Mouse (Mus musculus) kidney, postnatal 25 days (tissue): Measurements from ENCODE around the gene Myo10.

ENCODE experiments used
- DNase-seq, 2 experiments: peaks; one replicate each; pipeline ENCODE4 v3.0.0; 2021; ENCODE audit warnings: mixed read lengths in 2 of 2

The Myo10 gene

DNA sequence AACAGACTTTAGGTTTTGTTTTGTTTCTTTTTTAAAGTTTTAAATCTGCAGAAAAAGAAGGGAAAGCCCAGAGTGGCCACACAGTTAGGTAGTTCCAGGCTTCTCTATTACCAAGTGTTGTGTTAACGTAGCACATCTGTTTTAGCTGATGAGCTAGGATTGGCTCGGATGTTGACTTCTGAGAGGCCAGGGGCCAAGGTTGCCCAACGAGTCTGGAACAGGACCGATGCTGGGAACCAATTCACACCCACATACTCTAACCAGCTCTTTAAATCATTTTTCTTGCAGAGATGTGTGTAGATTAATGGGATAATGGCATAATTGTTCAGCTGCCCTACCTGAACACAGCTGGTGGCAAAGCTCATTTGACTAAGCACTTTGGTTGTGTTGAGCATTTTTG lies 1.8 kb upstream of the Myo10 start:
- DNase-seq = no peak

GRCm38 (mm10) chr15:25621351-25622199 lies 750 bp upstream of the Myo10 start:
- DNase-seq = no peak

GRCm38 (mm10) chr15:25622867-25623471 lies 644 bp downstream of the Myo10 start:
- DNase-seq = peak; percentile 68 to 81

DNA sequence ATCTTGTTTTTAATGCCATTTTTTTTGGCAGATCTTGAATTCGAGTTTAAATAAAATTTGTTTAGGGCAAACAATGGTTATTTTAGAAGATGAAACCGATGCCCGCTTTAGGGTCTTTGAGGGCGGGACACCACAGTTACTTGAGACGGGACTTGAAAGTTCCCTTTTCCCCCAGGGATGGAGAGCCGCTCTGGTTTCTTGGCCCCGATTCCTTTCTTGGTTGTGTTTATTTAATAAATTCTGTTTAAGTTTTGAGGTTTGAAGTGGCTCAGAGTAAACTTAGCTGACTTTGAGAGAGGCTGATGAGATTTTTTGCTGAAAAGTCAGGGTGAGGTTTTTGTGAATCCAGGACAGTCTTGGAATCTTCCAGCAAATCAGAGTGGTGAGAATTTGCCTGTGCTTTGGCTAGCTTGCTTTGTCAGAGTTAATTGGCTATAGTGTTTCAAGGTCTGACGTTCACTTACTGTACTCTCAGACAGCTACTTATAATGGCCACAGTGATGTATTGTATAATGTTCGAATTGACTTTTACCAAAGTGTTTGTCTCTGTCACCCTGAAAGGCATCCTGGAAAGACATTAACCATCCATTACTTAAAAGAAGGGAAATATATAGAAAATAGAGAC lies 1.3 kb downstream of the Myo10 start:
- DNase-seq = no peak

- DNase-seq = peak; percentile 76 to 79
Measured at GRCm38 (mm10) chr15:25624263-25624662, 1.9 kb downstream of the Myo10 start.

GRCm38 (mm10) chr15:25625471-25625870 lies 3.1 kb downstream of the Myo10 start:
- peak; percentile 77 to 93 for DNase-seq

GRCm38 (mm10) chr15:25627012-25627411 lies 4.7 kb downstream of the Myo10 start:
- peak in 1 of 2 experiments; percentile 49 for DNase-seq

DNA sequence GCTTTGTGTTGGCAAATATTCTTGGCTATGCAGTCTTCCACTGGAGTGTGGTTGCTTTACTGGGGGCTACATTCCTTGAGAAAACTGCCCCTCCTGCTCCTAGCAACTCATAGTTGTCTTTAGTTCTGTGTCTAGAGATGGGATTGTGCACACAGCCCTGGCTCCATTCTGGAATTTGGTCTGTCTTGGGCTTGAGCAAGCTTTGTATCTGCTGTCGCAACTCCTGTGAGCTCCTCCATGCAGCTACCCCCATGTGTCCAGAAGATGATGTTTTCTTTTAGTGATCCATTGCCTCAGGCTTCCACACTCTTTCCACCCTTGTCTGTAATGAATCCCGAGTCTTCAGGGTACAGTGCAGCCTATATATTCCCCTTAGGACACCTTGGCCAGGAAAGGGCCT lies 5.9 kb downstream of the Myo10 start:
- no peak for DNase-seq

GRCm38 (mm10) chr15:25630716-25631115 lies 8.4 kb downstream of the Myo10 start:
- no peak for DNase-seq

DNA sequence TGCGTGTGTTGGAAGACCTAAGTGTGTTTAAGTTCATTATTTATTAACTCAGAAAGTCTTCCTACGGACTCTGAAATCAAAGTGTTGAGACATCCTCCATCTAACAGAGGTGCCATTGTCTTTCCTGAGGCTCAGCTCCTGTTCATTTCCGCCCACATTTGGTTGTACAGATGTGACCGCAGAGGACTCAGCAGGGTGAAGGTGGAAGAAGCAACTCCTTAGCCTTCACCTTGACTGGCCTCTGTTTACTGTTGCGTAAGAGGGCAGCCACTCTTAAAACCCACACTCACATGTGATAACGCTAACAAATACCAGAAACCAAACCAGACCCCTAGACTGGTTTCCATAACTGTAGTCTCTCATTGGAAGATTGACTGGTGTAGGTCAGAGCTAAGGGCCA lies 9.0 kb downstream of the Myo10 start:
- no peak for DNase-seq

DNA sequence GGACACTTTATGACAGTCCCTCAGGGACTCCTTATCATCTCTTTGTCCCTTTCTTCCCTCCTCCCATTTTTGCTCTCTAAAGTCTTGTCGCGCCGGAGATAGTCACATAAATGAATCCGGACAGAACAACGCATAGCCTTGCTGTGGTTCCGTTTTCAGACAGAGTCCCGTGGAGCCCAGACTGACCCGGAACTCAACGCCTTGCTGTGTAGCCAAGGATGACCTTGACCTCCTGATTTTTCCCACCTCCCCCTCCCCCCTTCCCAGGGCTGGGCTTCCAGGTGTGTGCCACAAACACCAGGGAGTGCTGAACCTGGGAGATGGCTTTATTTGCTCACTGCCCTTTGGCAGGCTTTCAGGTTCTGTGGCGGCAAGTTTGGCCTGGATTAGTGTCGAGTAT lies 10.6 kb downstream of the Myo10 start:
- peak; percentile 65 to 85 for DNase-seq

DNA sequence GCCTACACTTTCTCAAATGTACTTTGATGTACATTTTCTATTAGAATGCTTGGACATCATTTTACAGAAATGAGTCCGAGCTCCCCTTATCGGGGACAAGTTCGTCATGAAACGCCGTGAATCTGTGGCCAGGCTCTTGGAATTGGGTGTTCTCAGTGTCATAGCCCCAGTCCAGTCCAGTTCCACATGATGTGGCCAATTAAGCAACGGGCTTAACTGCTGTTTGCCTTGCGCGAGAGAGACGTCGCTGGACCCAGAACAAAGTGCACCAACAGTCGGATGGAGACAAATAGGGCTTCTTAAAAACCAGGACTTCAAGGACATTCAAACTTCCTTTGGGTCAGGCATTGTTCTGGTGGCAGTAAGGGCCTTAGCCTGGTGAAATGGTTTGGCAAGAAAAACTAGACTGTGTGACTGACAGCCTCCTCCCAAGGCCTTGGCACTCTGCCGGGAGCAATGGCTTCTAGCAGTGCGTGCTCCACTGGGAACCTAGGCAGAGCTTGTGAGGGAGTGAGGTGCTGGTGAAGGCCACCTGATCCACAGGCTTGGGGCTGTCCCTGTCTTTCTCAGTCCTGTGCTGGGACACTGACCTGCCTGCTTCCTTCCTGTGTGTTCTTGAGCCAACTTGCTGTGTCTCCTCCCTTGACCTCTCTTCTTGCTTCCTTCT lies 11.5 kb downstream of the Myo10 start:
- peak; percentile 89 to 91 for DNase-seq

DNA sequence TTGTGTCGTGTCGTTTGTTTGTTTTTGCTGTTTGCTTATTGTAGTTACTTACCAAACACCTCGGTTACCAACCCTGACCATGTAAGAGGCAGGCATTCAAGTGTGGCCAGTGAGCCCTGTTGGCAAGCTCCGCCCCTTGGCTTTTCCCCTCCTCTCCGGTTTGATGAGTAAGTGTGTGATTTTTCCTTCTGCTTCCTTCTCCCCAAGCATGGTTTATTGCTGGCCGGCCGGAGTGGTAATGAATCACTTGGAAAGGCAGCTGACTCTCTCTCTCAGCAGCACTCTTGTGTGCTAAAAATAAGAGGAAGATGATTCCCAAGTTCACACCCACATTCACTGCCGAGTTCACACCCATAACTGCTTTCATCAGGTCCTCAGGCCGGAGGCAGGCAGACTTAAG lies 15.4 kb downstream of the Myo10 start:
- DNase-seq = peak; percentile 88 to 93

- peak in 1 of 2 experiments; percentile 35 for DNase-seq
Measured at GRCm38 (mm10) chr15:25639217-25639616, 16.9 kb downstream of the Myo10 start.

GRCm38 (mm10) chr15:25640840-25641752 lies 18.8 kb downstream of the Myo10 start:
- DNase-seq = peak; percentile 81 to 92

GRCm38 (mm10) chr15:25642214-25643058 lies 20.1 kb downstream of the Myo10 start:
- DNase-seq = peak; percentile 65 to 84

- no peak for DNase-seq
Measured at GRCm38 (mm10) chr15:25645862-25646261, 23.5 kb downstream of the Myo10 start.

DNA sequence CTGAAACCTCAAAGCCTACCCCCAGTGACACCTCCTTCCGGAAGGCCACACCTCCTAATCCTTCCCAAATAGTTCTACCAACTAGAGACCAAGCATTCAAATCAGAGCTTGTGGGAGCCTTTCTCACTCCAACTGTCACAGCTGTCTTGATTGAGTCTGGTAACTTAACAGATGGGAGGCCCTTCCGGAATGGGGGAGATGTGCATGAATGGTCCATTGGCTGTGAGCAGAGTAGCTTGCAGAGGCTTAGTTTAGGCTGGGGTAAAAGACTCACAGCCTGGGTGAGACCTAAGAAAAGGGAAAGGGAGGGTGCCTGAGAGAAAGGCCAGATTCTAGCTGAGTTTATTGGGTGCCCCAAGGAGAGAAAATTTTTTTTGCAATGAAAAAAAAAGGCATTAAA lies 26.0 kb downstream of the Myo10 start:
- no peak for DNase-seq

DNA sequence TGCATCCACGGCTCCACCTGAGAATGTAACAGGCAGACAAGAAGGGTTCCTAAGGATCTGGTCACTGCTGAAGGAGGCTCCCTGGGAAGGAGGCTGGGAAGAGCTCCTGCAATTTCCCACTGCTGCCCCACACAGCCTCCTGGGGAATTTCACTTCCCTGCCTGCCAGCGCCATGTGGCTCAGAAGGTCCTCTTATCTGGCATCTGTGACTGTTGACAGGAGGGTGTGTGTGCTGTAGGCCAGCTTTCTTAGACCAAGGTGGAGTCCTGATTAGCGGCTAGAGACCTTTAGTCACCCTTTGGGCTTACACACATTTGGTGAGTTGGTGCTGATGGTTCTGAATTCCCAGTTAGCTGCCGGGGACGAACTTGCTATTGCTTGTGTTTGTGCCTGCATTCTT lies 28.0 kb downstream of the Myo10 start:
- DNase-seq = no peak

DNA sequence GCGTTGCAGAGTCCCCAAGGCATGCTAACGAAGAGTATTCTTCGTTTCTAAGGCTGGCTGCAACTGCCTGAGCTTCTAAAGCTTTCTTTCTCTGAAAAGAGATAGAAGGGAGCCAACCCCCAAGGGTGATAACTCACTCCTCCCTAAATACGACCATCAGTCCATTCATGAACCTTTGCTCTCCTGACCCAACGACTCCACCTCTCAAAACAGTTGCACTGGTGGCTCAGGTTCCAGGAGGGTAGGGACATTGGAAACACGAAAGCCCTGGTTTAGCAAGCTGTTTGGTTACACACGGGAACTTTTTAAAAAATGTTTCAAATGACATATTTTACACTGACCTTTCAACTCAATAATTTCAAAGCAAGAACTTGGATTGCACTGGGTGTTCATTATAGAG lies 29.5 kb downstream of the Myo10 start:
- DNase-seq = no peak

- no peak for DNase-seq
Measured at GRCm38 (mm10) chr15:25652368-25652767, 30.0 kb downstream of the Myo10 start.
